ENCODE assay signal across 8 mouse cellular contexts in genomic region chr12:81776191-81776590, GRCm38 (mm10). TPM values are rescaled to one million over a fixed set of nuclear protein-coding genes. Genes with fewer than 3 reads are reported as not detected.
A peak's percentile ranks its signal among the peaks of the same experiment; 100 is the strongest.
DNase-seq lines count a peak whose midpoint lies in the region; ATAC-seq and TF ChIP-seq lines count a peak whose summit lies in the region.
"Had no signal": no experiment of that assay in that cellular context is flagged by ENCODE, and none has a peak within 500 bp of the region (broad histone marks: within the 10 kb centered on the region; RNA-seq: fewer than 3 reads in every experiment).

No protein-coding gene starts in this region.

- H3K4me1 ChIP-seq in kidney, postnatal 0 days (replicated peaks; ENCODE audit: insufficient read depth, low read length) = no peaks in the 10 kb centered on the region; the same call in 1 of the 2 replicates
- H3K4me1 ChIP-seq in kidney, embryonic 14.5 days (ENCODE audit: control insufficient read depth, insufficient read depth, low read length) = 0 out of 2 replicates have a peak, but pooled peaks cover 4% of the 10 kb centered on the region

- peak; percentile 74 for DNase-seq in kidney, postnatal 0 days (ENCODE audit: low spot score)
- DNase-seq in 416B (ENCODE audit: low read depth) = peak; percentile 48
- DNase-seq in Muller cell, postnatal 12 days (ENCODE audit: inconsistent ontology term) = peak; percentile 33
- peak; percentile 62 for DNase-seq in forelimb bud, embryonic 11.5 days (ENCODE audit: low read depth, low spot score)
- no peak for DNase-seq in left cerebral cortex, postnatal 4 days
- DNase-seq in right cerebral cortex, adult 18-20 months = no peak
- DNase-seq: cerebellum, adult 9-11 months had no signal

- H3K9me3 ChIP-seq in kidney, postnatal 0 days (replicated peaks; ENCODE audit: low read length) = no peaks in the 10 kb centered on the region
- H3K9me3 ChIP-seq in kidney, embryonic 14.5 days (ENCODE audit: control insufficient read depth, low read length) = no peaks in the 10 kb centered on the region

- no peak overlapping the region for H3K9ac ChIP-seq in kidney, postnatal 0 days (ENCODE audit: low read depth, low read length)
- H3K9ac ChIP-seq in kidney, embryonic 14.5 days (ENCODE audit: low read depth, low read length) = no peak overlapping the region

- H3K4me3 ChIP-seq in kidney, postnatal 0 days (replicated peaks; ENCODE audit: low read depth, low read length) = no peak overlapping the region
- H3K4me3 ChIP-seq in kidney, embryonic 14.5 days (ENCODE audit: low read length) = no peak overlapping the region

- ATAC-seq in kidney, postnatal 0 days (replicated peaks; ENCODE audit: low FRiP score, low read depth) = no peak
- no peak for ATAC-seq in kidney, embryonic 14.5 days (ENCODE audit: low FRiP score, low TSS enrichment)

- peaks cover 5% of the 10 kb centered on the region; the same call in 1 of the 2 replicates for H3K27me3 ChIP-seq in kidney, postnatal 0 days (ENCODE audit: insufficient read depth, low read length)
- H3K27me3 ChIP-seq in kidney, embryonic 14.5 days (ENCODE audit: control insufficient read depth, insufficient read depth, low read length) = peaks cover 15% of the 10 kb centered on the region

- TF ChIP-seq CTCF in kidney, postnatal 0 days (IDR thresholded peaks at IDR 0.05; ENCODE audit: low read depth) = no peak

- intact Hi-C loops in left cerebral cortex, postnatal 4 days (cut with DNase I) = no loop called here

- no peaks in the 10 kb centered on the region for H3K36me3 ChIP-seq in kidney, postnatal 0 days (ENCODE audit: insufficient read depth, low read length)
- H3K36me3 ChIP-seq in kidney, embryonic 14.5 days (ENCODE audit: control insufficient read depth, insufficient read depth, low read length) = no peaks in the 10 kb centered on the region

- 32% methylated on average over 3 of the region's 3 CpGs for WGBS in kidney, postnatal 0 days
- 37% methylated on average over 3 of the region's 3 CpGs for WGBS in kidney, embryonic 14.5 days

- H3K4me2 ChIP-seq in kidney, postnatal 0 days (ENCODE audit: low read length) = no peak overlapping the region
- no peak overlapping the region for H3K4me2 ChIP-seq in kidney, embryonic 14.5 days (replicated peaks; ENCODE audit: low read depth, low read length)

- no peak overlapping the region for H3K27ac ChIP-seq in kidney, postnatal 0 days
- no peak overlapping the region for H3K27ac ChIP-seq in kidney, embryonic 14.5 days (ENCODE audit: low read depth, low read length)

RNA-seq across cellular contexts. Expression of gene Map3k9, which starts 4.8 kb away (rescaled TPM):
- polyA plus RNA-seq in kidney, postnatal 0 days (2015; fragmentation: Nextera tagmentation; extraction: Ambion mirVana) = 1.3 and 1.4 TPM in 2 replicates
- polyA plus RNA-seq in kidney, embryonic 14.5 days (2014; fragmentation: Nextera tagmentation; extraction: Ambion mirVana) = 0.99 and 1.9 TPM in 2 replicates
- total RNA-seq in left cerebral cortex, postnatal 4 days (2021) = 10 to 100 TPM; 86.1 to 90.5 TPM

Comparison
In these comparisons a context has a peak if more than half of its experiments do, and no peak if none do; other contexts are left out.
1. DNase-seq: peak in kidney, postnatal 0 days (single experiment), 416B (single experiment), Muller cell, postnatal 12 days (single experiment) and forelimb bud, embryonic 11.5 days (single experiment); none in left cerebral cortex, postnatal 4 days (single experiment) and right cerebral cortex, adult 18-20 months (single experiment).